Mouse (Mus musculus) liver, embryonic 14.5 days (tissue): ENCODE results near the gene Tnip2. TPM values are rescaled to one million over a fixed set of nuclear protein-coding genes. Genes with fewer than 3 reads are reported as not detected.

Source experiments
- ATAC-seq: fragments of 200-750 bp; cut with Nextera tagmentation; 2 replicates; pipeline ENCODE4 v1.8.0; 2017; ENCODE audit warnings: moderate number of reproducible peaks, mild to moderate bottlenecking, moderate library complexity; ENCODE audit not compliant: insufficient read depth
- DNase-seq, 3 experiments: peaks; one replicate each; pipeline ENCODE4 v3.0.0-alpha.2; 2012 to 2013; ENCODE audit warnings: low read depth in 3 of 3, low spot score in 3 of 3
- H3K27ac ChIP-seq: fragments of 300-500 bp; sonication (generic); 2 replicates; pipeline ENCODE4 v1.5.1; 2014; ENCODE audit warnings: moderate library complexity, mild to moderate bottlenecking, control low read depth, inconsistent platforms
- H3K27me3 ChIP-seq: fragments of 300-500 bp; sonication (generic); 2 replicates; pipeline ENCODE4 v1.6.1; 2014; ENCODE audit warnings: mild to moderate bottlenecking, low read length, moderate library complexity; ENCODE audit not compliant: control insufficient read depth, insufficient read depth
- H3K36me3 ChIP-seq: fragments of 300-500 bp; sonication (generic); replicated peaks from 2 replicates; pipeline ENCODE4 v1.6.1; 2014; ENCODE audit warnings: low read depth; ENCODE audit not compliant: control insufficient read depth, insufficient read depth
- H3K4me1 ChIP-seq, 2 experiments: fragments of 200-500 bp in 1 of 2; fragments of 300-500 bp in 1 of 2; sonication (generic) in 1 of 2; replicated peaks; 2 replicates each; pipeline ENCODE4 v1.6.1; 2012 to 2014; ENCODE audit warnings: antibody characterized with exemption in 1 of 2, inconsistent platforms in 1 of 2, low read length in 1 of 2; ENCODE audit not compliant: control insufficient read depth in 2 of 2, insufficient read depth in 2 of 2
- H3K4me2 ChIP-seq: fragments of 300-500 bp; sonication (generic); 2 replicates; pipeline ENCODE4 v1.6.1; 2014; ENCODE audit warnings: low read depth, mild to moderate bottlenecking, control low read depth, moderate library complexity
- H3K4me3 ChIP-seq, 2 experiments: fragments of 200-500 bp in 1 of 2; fragments of 300-500 bp in 1 of 2; sonication (generic) in 1 of 2; 2 replicates each; pipeline ENCODE4 v1.5.1; 2012 to 2014; ENCODE audit warnings: low read depth in 2 of 2, low read length in 2 of 2, mild to moderate bottlenecking in 2 of 2, control low read depth in 1 of 2, inconsistent platforms in 1 of 2, moderate library complexity in 1 of 2; ENCODE audit not compliant: insufficient read depth in 1 of 2
- H3K9ac ChIP-seq: fragments of 300-500 bp; sonication (generic); replicated peaks from 2 replicates; pipeline ENCODE4 v1.6.1; 2014; ENCODE audit warnings: mild to moderate bottlenecking, control low read depth, moderate library complexity
- H3K9me3 ChIP-seq: fragments of 300-500 bp; sonication (generic); 2 replicates; pipeline ENCODE4 v1.6.1; 2016; ENCODE audit warnings: low read length, mixed read lengths; ENCODE audit not compliant: control insufficient read depth
- CTCF ChIP-seq: IDR thresholded peaks from 2 replicates; pipeline ENCODE4 v1.5.1; 2016; ENCODE audit warnings: antibody characterized with exemption, low read depth, control low read depth
- EP300 ChIP-seq: IDR thresholded peaks from 2 replicates; pipeline ENCODE4 v1.6.1; 2016; ENCODE audit warnings: antibody characterized with exemption, low read depth
- WGBS: fragments of 180-500 bp; shearing (Covaris S2); extraction: QIAGEN DNeasy Blood & Tissue Kit; methylation state at CpG from one replicate; pipeline ENCODE4 v1.1.7; 2014; ENCODE audit not compliant: insufficient replicate concordance; 5-methylcytosine and 5-hydroxymethylcytosine counted together
- polyA plus RNA-seq, 2 experiments: library from polyadenylated mRNA; depleted of rRNA in 1 of 2; stranded (reverse) in 1 of 2; unstranded in 1 of 2; fragments of >200 nt; fragmentation: Nextera tagmentation in 1 of 2; extraction: Ambion mirVana in 1 of 2; gene quantifications; 2 replicates each; pipeline versions ENCODE4 v1.2.1 to v1.2.3; 2012 to 2014

Gene Tnip2
- polyA plus RNA-seq, 2 experiments: 3.2 to 5.0 TPM

- H3K4me2 ChIP-seq: no peak overlapping the region
Observed at GRCm38 (mm10) chr5:34461294-34461693, 52.5 kb downstream of the Tnip2 start.

GRCm38 (mm10) chr5:34458994-34459393, 54.8 kb downstream of the Tnip2 start:
- H3K36me3 ChIP-seq: peaks cover 34% of the 10 kb centered on the region
- H3K4me1 ChIP-seq: no peaks in the 10 kb centered on the region
- no peak overlapping the region for H3K4me2 ChIP-seq
- no peaks in the 10 kb centered on the region for H3K27me3 ChIP-seq
- WGBS: 73% methylated on average over 1 of the region's 1 CpGs
- no peak for DNase-seq
- H3K9me3 ChIP-seq: no peaks in the 10 kb centered on the region
- no peak overlapping the region for H3K9ac ChIP-seq
- no peak overlapping the region for H3K27ac ChIP-seq
- H3K4me3 ChIP-seq: no peak overlapping the region
- TF ChIP-seq CTCF (no peak), EP300 (no peak)
- no peak for ATAC-seq

More at GRCm38 (mm10) chr5:34461294-34461693, 52.5 kb downstream of the Tnip2 start:
- Histone ChIP-seq H3K4me3 (no peak overlapping the region), H3K27ac (no peak overlapping the region), H3K4me1 (no peaks in the 10 kb centered on the region), H3K27me3 (no peaks in the 10 kb centered on the region), H3K9me3 (no peaks in the 10 kb centered on the region), H3K36me3 (peaks cover 54% of the 10 kb centered on the region), H3K9ac (no peak overlapping the region)
- ATAC-seq (no peak), DNase-seq (no peak)
- no peak for TF ChIP-seq EP300
- TF ChIP-seq CTCF: no peak
- 90% methylated on average over 4 of the region's 4 CpGs for WGBS

- ATAC-seq (no peak), DNase-seq (no peak)
- H3K27ac ChIP-seq: no peak overlapping the region
- H3K4me2 ChIP-seq: no peak overlapping the region
- no peaks in the 10 kb centered on the region for H3K9me3 ChIP-seq
- peaks cover 28% of the 10 kb centered on the region for H3K36me3 ChIP-seq
- peaks cover 0 to 5% of the 10 kb centered on the region in 2 experiments; a peak in 2 of 4 replicates for H3K4me1 ChIP-seq
- TF ChIP-seq EP300 (no peak), CTCF (no peak)
- H3K9ac ChIP-seq: no peak overlapping the region
- H3K4me3 ChIP-seq: no peak overlapping the region
- no peaks in the 10 kb centered on the region for H3K27me3 ChIP-seq
- 86% methylated on average over 9 of the region's 9 CpGs for WGBS
Observed at GRCm38 (mm10) chr5:34446207-34446606, 67.6 kb downstream of the Tnip2 start.

Other genes starting within 250 kb of the Tnip2 start
- 0.03 and 0.07 TPM in 2 replicates for gene Zfyve28, start 225.5 kb downstream of the Tnip2 start, polyA plus RNA-seq (2012; rRNA removed)
- gene Zfyve28, start 225.5 kb downstream of the Tnip2 start, polyA plus RNA-seq (2014; fragmentation: Nextera tagmentation; extraction: Ambion mirVana): 0.08 TPM in 1 of 2 replicates, not detected in the other
- gene Cfap99, start 225.4 kb downstream of the Tnip2 start, polyA plus RNA-seq (2012; rRNA removed): not detected in 2 replicates
- not detected in 2 replicates for gene Cfap99, start 225.4 kb downstream of the Tnip2 start, polyA plus RNA-seq (2014; fragmentation: Nextera tagmentation; extraction: Ambion mirVana)
- gene Rnf4, start 177.7 kb downstream of the Tnip2 start, polyA plus RNA-seq (2012; rRNA removed): 49.5 and 50.9 TPM in 2 replicates
- gene Rnf4, start 177.7 kb downstream of the Tnip2 start, polyA plus RNA-seq (2014; fragmentation: Nextera tagmentation; extraction: Ambion mirVana): 71.0 and 73.2 TPM in 2 replicates
- 4.6 and 6.4 TPM in 2 replicates for gene Fam193a, start 144.1 kb downstream of the Tnip2 start, polyA plus RNA-seq (2012; rRNA removed)
- gene Fam193a, start 144.1 kb downstream of the Tnip2 start, polyA plus RNA-seq (2014; fragmentation: Nextera tagmentation; extraction: Ambion mirVana): 2.9 and 3.4 TPM in 2 replicates
- 4.6 and 5.2 TPM in 2 replicates for gene Sh3bp2, start 11.8 kb upstream of the Tnip2 start, polyA plus RNA-seq (2012; rRNA removed)
- 3.5 and 4.9 TPM in 2 replicates for gene Sh3bp2, start 11.8 kb upstream of the Tnip2 start, polyA plus RNA-seq (2014; fragmentation: Nextera tagmentation; extraction: Ambion mirVana)
- 106 and 118 TPM in 2 replicates for gene Add1, start 59.7 kb upstream of the Tnip2 start, polyA plus RNA-seq (2012; rRNA removed)
- gene Add1, start 59.7 kb upstream of the Tnip2 start, polyA plus RNA-seq (2014; fragmentation: Nextera tagmentation; extraction: Ambion mirVana): 113 and 137 TPM in 2 replicates
- 53.6 and 68.5 TPM in 2 replicates for gene Mfsd10, start 123.2 kb upstream of the Tnip2 start, polyA plus RNA-seq (2012; rRNA removed)
- gene Mfsd10, start 123.2 kb upstream of the Tnip2 start, polyA plus RNA-seq (2014; fragmentation: Nextera tagmentation; extraction: Ambion mirVana): 33.1 and 46.7 TPM in 2 replicates
- gene Nop14, start 146.2 kb upstream of the Tnip2 start, polyA plus RNA-seq (2012; rRNA removed): 11.2 and 12.4 TPM in 2 replicates
- 11.9 and 14.4 TPM in 2 replicates for gene Nop14, start 146.2 kb upstream of the Tnip2 start, polyA plus RNA-seq (2014; fragmentation: Nextera tagmentation; extraction: Ambion mirVana)
- 0.24 and 0.44 TPM in 2 replicates for gene Grk4, start 146.4 kb upstream of the Tnip2 start, polyA plus RNA-seq (2012; rRNA removed)
- 0.48 and 0.91 TPM in 2 replicates for gene Grk4, start 146.4 kb upstream of the Tnip2 start, polyA plus RNA-seq (2014; fragmentation: Nextera tagmentation; extraction: Ambion mirVana)
- gene Htt, start 247.7 kb upstream of the Tnip2 start, polyA plus RNA-seq (2012; rRNA removed): 5.9 and 6.3 TPM in 2 replicates
- gene Htt, start 247.7 kb upstream of the Tnip2 start, polyA plus RNA-seq (2014; fragmentation: Nextera tagmentation; extraction: Ambion mirVana): 4.8 and 5.0 TPM in 2 replicates